Mouse (Mus musculus): ENCODE data around the gene Rtn1.

- no peak for TF ChIP-seq CTCF (IDR thresholded peaks at IDR 0.05; ENCODE audit: extremely low read depth, insufficient read depth, insufficient read length, insufficient replicate concordance)
- TF ChIP-seq POLR2A (IDR thresholded peaks at IDR 0.05; ENCODE audit: low read depth, low read length), result no peak
Measured at GRCm38 (mm10) chr12:72357667-72358420, 51.0 kb downstream of the Rtn1 start.

Data from spleen, adult 2 months (tissue).